Mouse (Mus musculus) small intestine, adult 2 months (tissue): ENCODE measurements around the gene Cel. TPM values are rescaled to one million over a fixed set of nuclear protein-coding genes. Genes with fewer than 3 reads are reported as not detected.
A peak's percentile ranks its signal among the peaks of the same experiment; 100 is the strongest.

Source experiments
- H3K27ac ChIP-seq: fragments of 200-500 bp; 2 replicates; pipeline ENCODE4 v1.5.1; 2012; ENCODE audit warnings: low read depth, low read length, control low read depth, inconsistent platforms; ENCODE audit not compliant: insufficient read depth
- H3K27me3 ChIP-seq: fragments of 200-500 bp; 2 replicates; pipeline ENCODE4 v1.6.1; 2012; ENCODE audit warnings: mild to moderate bottlenecking, moderate library complexity, low read length, inconsistent platforms; ENCODE audit not compliant: control insufficient read depth, insufficient read depth
- H3K36me3 ChIP-seq: fragments of 200-500 bp; 2 replicates; pipeline ENCODE4 v1.6.1; 2012; ENCODE audit warnings: mild to moderate bottlenecking, low read length, control low read depth, inconsistent platforms; ENCODE audit not compliant: control insufficient read depth, insufficient read depth
- H3K4me1 ChIP-seq: fragments of 200-500 bp; 2 replicates; pipeline ENCODE4 v1.6.1; 2012; ENCODE audit warnings: low read length, inconsistent platforms, mixed read lengths; ENCODE audit not compliant: control insufficient read depth, insufficient read depth, insufficient read length
- H3K4me3 ChIP-seq: fragments of 200-500 bp; 2 replicates; pipeline ENCODE4 v1.5.1; 2012; ENCODE audit warnings: low read depth, mild to moderate bottlenecking, control low read depth, inconsistent platforms, low read length, moderate library complexity
- CTCF ChIP-seq: fragments of 200-500 bp; IDR thresholded peaks from 2 replicates; pipeline ENCODE4 v1.5.1; 2012; ENCODE audit warnings: low read depth, mild to moderate bottlenecking, control low read depth, inconsistent platforms, low read length, moderate library complexity, mixed read lengths; ENCODE audit not compliant: insufficient replicate concordance, insufficient read length; ENCODE audit errors: extremely low read depth
- POLR2A ChIP-seq: fragments of 200-500 bp; IDR thresholded peaks from 2 replicates; pipeline ENCODE4 v1.6.1; 2012; ENCODE audit warnings: low read depth, mild to moderate bottlenecking, control low read depth, inconsistent platforms, low read length, moderate library complexity
- WGBS: fragments of 180-500 bp; shearing (Covaris S2); methylation state at CpG from one replicate; pipeline ENCODE4 v1.1.7; 2018; 5-methylcytosine and 5-hydroxymethylcytosine counted together
- polyA plus RNA-seq: library from polyadenylated mRNA; depleted of rRNA; stranded (reverse); fragments of >200 nt; gene quantifications from 2 replicates; pipeline ENCODE4 v1.2.3, GENCODE M21; 2012

The Cel gene
- polyA plus RNA-seq, 1 experiment, result 8.8 TPM

DNA sequence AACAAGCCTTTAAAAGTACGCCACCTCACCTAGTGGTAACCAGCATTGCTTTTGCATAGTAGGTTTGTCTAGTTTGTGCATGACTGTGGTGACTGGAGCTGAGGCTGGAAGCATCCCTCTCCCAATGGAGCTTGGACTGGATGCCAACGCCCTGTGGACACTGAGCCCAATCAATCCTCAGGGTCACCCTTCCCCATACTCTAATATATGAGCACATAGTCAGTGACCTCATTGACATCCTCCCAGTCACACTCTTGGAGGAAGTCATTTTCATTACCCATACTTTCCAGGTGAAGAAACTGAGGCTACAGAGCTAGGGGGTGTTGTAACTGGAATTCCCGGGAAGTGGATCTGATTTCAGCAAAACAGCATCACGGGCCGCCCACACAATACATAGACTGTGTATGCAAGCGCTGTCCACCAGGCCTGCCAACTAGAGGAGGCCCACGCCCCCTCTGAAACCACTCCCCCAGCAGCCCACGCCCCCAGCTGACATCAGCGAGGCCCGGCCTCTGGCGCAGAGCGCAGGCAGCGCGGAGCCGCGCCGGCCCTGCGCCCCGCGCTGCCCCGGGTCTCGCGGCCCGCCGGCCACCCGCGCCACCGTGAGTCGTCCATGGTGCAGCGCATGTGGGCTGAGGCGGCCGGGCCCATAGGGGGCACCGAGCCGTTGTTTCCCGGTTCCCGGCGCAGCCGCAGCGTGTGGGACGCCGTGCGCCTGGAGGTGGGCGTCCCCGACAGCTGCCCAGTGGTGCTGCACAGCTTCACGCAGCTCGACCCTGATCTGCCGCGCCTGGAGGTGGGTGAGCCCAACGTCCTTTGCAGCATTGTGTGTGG lies 30.0 kb downstream of the Cel start:
- Histone ChIP-seq H3K4me3 (peak overlapping the region; percentile 78), H3K27me3 (no peaks in the 10 kb centered on the region), H3K4me1 (peaks cover 45% of the 10 kb centered on the region), H3K27ac (peak overlapping the region; percentile 60), H3K36me3 (no peaks in the 10 kb centered on the region)
- 4% methylated on average over 49 of the region's 49 CpGs for WGBS
- TF ChIP-seq POLR2A, result peak; percentile 45; the same call in 1 of the 2 replicates
- TF ChIP-seq CTCF, result 0 out of 2 replicates have a peak, but pooled peaks have one; percentile 8

- no peaks in the 10 kb centered on the region for H3K36me3 ChIP-seq
- no peak overlapping the region; the same call in 1 of the 2 replicates for H3K27ac ChIP-seq
- H3K4me3 ChIP-seq, result no peak overlapping the region
- WGBS, result 82% methylated on average over 7 of the region's 7 CpGs
- peaks cover 36% of the 10 kb centered on the region for H3K4me1 ChIP-seq
- no peaks in the 10 kb centered on the region for H3K27me3 ChIP-seq
- no peak for TF ChIP-seq CTCF
- no peak for TF ChIP-seq POLR2A
Measured at GRCm38 (mm10) chr2:28530311-28530710, 32.9 kb downstream of the Cel start.

GRCm38 (mm10) chr2:28529856-28530255 lies 33.3 kb downstream of the Cel start:
- no peak overlapping the region for H3K4me3 ChIP-seq
- H3K27ac ChIP-seq, result no peak overlapping the region
- H3K4me1 ChIP-seq, result peaks cover 38% of the 10 kb centered on the region
- H3K36me3 ChIP-seq, result no peaks in the 10 kb centered on the region
- TF ChIP-seq CTCF, result no peak
- TF ChIP-seq POLR2A, result no peak
- WGBS, result 85% methylated on average over 4 of the region's 4 CpGs
- no peaks in the 10 kb centered on the region for H3K27me3 ChIP-seq

DNA sequence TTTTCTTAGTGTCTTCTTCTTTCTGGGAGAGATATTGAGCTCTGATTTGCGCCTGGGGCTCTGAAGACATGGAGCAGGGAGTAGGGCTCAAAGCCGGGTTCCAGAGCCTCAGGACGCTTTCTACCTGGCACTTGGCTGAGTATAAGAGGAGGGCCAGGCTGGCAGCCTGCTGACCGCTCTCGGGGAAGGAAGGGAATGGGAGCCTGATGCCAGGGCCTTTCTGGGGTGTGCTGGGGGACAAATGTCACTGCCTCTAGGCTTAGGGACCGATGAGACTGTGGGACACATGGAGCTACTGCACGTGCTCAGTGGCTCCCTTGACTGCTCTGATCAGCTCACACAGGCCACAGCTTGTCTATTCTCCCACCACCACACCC lies 34.9 kb downstream of the Cel start:
- Histone ChIP-seq H3K27me3 (no peaks in the 10 kb centered on the region), H3K4me3 (no peak overlapping the region), H3K4me1 (peaks cover 42% of the 10 kb centered on the region), H3K36me3 (no peaks in the 10 kb centered on the region), H3K27ac (no peak overlapping the region)
- TF ChIP-seq CTCF (no peak), POLR2A (no peak)
- 95% methylated on average over 7 of the region's 7 CpGs for WGBS

DNA sequence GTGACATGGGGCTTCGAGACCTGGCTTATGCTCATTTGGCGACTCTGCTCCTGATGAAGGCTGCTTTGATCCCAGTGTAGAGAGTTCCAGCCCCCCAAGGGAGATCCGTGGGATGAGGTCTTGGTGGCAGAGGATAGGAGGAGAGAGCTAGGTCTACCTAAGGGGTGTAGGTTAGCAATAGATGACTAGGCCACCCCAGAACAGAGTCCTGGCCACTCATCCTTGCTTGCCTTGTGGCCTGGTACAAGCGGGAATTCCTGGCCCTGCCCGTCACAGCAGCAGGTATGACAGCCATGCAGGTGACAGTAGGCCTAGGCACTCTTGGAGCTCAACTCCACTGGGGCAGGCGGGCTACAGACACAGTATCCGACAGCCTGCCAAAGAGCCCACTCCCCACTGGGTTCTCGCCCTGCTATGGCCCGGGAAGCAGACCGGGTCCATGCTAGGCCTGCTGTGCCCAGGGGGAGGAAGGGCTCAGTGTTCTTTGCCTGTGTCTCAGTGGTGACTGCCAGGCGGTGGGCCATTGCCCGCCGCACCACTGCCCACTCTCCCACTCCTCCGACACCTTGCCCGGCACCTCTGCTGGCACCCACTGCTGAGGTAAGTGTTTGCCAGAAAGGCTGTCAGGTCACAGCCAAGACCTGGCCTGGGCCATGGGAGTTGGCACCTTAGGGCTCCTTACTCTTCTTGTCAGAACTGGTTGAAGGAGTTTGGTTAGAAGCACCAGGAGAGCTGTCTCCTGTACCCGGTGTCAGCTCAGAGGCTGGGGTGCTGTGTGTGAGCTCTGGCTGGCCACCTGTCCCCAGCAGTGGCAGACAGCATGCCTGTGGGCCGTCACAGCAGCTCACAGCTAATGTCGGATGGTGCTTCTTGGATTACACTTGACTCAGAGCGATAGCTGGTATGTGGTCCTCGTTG lies 35.5 kb downstream of the Cel start:
- WGBS, result 96% methylated on average over 20 of the region's 20 CpGs
- Histone ChIP-seq H3K36me3 (no peaks in the 10 kb centered on the region), H3K4me1 (peaks cover 39% of the 10 kb centered on the region), H3K4me3 (no peak overlapping the region), H3K27ac (no peak overlapping the region), H3K27me3 (no peaks in the 10 kb centered on the region)
- no peak for TF ChIP-seq CTCF
- TF ChIP-seq POLR2A, result no peak

DNA sequence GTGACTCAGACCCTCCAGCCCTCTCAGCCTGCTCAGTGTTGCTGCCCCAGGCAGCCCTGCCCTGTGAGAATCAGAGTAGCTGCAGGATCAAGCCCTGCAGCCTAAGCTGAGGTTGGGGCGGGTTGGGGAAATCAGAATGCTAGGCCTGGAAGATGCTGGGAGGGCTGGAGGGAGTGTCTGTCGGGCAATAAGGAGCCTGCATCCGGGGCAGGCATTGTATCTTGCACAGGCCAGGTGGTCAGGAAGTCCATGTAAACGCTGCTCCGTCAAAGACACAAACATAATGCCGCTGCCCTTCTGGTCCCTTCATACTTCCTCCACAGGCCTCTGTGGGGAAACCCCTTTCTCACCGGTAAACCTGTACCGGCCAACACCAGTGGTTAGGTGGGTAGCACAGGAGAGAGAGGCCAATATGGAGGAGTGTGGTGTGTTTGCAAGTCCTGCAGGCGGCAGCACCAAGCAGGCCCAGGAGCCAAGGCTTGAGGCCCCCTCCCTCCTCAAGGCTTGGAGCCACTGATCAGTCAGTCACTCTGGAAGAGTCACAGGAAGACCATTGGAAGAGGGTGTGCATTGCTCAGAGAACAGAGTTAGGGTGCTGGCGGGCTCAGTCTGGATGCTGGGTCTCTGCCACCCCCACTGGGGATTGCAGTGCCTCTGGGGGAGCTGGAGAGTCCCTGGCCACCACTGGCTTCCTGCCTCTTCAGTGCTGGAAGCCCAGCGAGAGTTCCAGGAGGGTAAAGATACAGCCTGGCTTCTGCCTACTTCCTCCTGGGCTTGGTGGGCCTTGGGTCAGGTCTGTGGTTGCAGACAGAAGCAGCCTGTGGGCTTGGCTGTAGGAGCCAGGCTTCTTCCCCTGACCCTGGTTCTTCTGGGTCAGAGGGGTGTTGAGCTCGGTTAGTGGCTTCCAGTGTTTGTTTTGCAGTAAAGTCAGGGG lies 37.0 kb downstream of the Cel start:
- WGBS, result 10% methylated on average over 12 of the region's 12 CpGs
- peak overlapping the region; percentile 95 for H3K27ac ChIP-seq
- no peaks in the 10 kb centered on the region for H3K27me3 ChIP-seq
- H3K4me1 ChIP-seq, result peaks cover 47% of the 10 kb centered on the region
- H3K36me3 ChIP-seq, result no peaks in the 10 kb centered on the region
- TF ChIP-seq CTCF (peak; percentile 54; the same call in 1 of the 2 replicates), POLR2A (no peak)
- peak overlapping the region; percentile 12 for H3K4me3 ChIP-seq
